Mouse (Mus musculus) olfactory bulb, adult 2 months (tissue): ENCODE measurements around the gene Nfatc3.

Source experiments
- CTCF ChIP-seq: fragments of 200-500 bp; IDR thresholded peaks from 2 replicates; pipeline ENCODE4 v1.5.1; 2012; ENCODE audit warnings: low read depth, mild to moderate bottlenecking, low read length, moderate library complexity; ENCODE audit not compliant: insufficient read depth
- POLR2A ChIP-seq: fragments of 200-500 bp; IDR thresholded peaks from 2 replicates; pipeline ENCODE4 v1.6.1; 2012; ENCODE audit warnings: mild to moderate bottlenecking, low read depth, low read length, moderate library complexity; ENCODE audit not compliant: insufficient read depth

- TF ChIP-seq CTCF (no peak), POLR2A (no peak; the same call in 1 of the 2 replicates)
These were observed 110.6 kb downstream of the Nfatc3 start for GRCm38 (mm10) chr8:106169017-106169933.
